Mouse (Mus musculus) adrenal gland, postnatal 25 days (tissue): ENCODE data around the gene Myo1b. TPM values are rescaled to one million over a fixed set of nuclear protein-coding genes. Genes with fewer than 3 reads are reported as not detected.
A peak's percentile ranks its signal among the peaks of the same experiment; 100 is the strongest.

ENCODE experiments used
- DNase-seq: peaks from one replicate; pipeline ENCODE4 v3.0.0; 2021; ENCODE audit warnings: mixed read lengths
- total RNA-seq: library from RNA; stranded (reverse); gene quantifications from 2 replicates; pipeline ENCODE4 v1.2.3, GENCODE M21; 2021

The Myo1b gene
- total RNA-seq, 1 experiment from 2014 or later: 69.3 TPM

- peak; percentile 20 for DNase-seq
Measured at GRCm38 (mm10) chr1:51782091-51782490, 133.8 kb downstream of the Myo1b start.

DNA sequence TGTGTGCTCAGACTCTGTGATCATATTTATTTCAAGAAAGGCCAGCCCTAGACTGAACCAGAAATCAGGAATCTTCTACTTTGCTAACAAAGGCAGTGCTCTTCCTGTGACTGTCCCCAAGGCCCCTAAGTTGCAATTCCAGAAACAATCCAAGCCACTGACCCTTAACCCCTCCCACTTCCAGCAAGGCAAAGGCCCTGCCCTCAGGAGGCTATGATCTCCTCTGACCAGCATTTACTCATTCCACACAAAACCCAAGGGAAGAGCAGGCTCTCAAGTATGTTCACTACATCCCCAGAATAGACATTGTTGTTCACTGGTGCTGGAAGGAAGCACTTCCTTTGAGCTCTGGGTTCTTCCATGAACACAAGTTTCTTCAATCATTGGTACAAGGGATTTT is 135.5 kb downstream of the Myo1b start:
- no peak for DNase-seq

DNA sequence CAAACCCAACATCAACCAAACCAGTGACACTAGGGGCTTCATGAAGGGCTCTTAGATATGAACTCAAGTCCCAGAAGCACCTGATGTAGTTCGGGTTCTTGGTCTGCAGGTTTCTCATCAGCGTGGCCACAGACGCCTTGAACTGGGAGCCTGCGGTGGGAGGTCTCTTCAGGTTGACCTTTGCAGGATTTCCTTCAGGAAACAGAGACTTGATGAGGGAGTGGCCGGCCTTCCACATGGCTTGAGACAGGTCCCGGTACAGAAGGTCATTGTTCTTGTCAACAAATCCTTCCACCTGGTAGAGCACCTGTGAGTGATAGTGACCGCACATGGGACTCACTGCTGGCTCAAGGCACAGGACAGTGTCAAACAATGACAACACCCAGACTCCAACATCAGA is 137.6 kb downstream of the Myo1b start:
- no peak for DNase-seq

- no peak for DNase-seq
Measured at GRCm38 (mm10) chr1:51770504-51770871, 145.4 kb downstream of the Myo1b start.

- DNase-seq: no peak
Measured at GRCm38 (mm10) chr1:51769815-51770503, 145.9 kb downstream of the Myo1b start.

- no peak for DNase-seq
Measured at GRCm38 (mm10) chr1:51766271-51766670, 149.6 kb downstream of the Myo1b start.

GRCm38 (mm10) chr1:51765156-51765555 is 150.7 kb downstream of the Myo1b start:
- DNase-seq: no peak

GRCm38 (mm10) chr1:51759657-51760056 is 156.2 kb downstream of the Myo1b start:
- no peak for DNase-seq

DNA sequence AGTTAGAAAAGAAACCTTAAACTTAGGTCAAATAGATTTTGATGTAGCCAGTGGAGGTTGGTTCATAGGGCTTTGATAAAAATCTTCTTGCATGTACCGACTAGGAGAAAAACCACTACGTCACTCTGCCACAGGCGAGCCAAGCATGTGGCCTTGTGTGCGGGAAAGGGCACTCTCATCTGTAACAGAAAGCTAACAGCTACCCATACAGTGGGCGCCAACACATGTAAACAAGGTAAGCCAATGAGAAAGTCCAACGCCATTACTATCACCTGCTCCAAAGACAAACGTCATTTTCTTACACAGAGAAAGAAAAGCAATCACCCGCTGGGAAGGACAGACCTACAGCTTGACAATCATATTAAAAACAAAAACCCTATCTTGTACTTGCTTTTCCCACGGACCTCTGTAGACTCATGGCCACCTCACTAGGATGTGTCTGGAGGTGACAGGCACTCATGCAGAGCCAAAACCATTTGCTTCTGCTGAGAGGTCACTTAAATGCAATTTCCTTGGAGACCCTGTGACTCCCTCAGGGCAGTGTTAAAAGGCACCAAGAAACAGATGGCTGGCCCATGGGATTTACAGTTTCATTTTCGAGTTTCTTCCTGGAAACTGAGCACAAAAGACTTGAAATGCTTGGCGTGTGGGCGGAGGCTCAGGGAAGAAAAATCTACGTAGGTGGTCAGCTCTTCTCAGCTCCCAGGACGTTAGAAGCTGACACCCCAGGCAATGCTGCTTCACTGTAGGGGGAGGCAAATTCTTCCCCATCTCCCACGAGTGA is 157.4 kb downstream of the Myo1b start:
- DNase-seq: peak; percentile 38

- no peak for DNase-seq
Measured at GRCm38 (mm10) chr1:51753621-51754020, 162.2 kb downstream of the Myo1b start.

GRCm38 (mm10) chr1:51751006-51751405 is 164.9 kb downstream of the Myo1b start:
- DNase-seq: peak; percentile 44

DNA sequence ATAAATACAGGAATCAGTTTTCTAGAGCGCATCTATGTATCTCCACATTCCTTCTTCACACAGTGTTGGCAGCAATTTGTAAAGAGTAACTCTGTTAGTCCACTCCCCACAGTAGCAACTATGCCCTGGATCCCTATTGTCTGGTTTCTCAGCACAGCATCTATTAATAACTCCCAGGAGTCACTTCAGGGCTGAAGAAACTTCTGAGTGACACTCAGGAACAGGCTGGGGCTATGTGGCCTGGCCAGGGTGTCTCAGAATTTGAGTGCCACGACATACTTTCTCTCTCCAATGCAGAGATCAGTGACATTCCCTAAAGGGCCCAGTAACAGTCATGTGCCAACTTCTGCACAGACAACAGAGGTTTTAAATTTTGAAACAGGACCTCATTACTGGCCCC is 167.6 kb downstream of the Myo1b start:
- DNase-seq: no peak

GRCm38 (mm10) chr1:51747494-51747893 is 168.4 kb downstream of the Myo1b start:
- peak; percentile 54 for DNase-seq

DNA sequence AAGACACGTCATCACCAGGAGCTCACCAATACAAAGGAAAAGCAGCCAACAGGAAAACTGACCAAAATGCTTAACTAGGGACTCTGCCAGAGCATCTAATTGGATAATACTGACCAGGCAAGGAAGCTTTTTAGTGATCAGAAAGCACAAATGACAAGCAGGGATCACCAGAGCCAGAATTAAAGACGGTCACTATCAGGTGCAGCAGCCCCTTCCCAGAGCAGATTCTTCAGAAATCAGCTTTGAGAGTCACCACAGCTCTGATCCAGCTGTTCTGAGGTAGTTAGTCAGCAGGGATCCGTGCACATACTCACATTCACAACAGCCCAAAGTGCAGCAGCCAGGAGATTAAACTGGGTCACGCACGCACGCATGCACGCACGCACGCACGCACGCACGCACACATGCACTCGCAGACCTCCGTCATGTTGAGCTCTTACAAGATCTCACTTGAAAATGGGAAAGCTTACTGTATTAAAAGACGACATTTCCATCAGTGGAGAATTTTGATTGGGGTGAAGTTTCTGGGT is 169.1 kb downstream of the Myo1b start:
- DNase-seq: no peak

DNA sequence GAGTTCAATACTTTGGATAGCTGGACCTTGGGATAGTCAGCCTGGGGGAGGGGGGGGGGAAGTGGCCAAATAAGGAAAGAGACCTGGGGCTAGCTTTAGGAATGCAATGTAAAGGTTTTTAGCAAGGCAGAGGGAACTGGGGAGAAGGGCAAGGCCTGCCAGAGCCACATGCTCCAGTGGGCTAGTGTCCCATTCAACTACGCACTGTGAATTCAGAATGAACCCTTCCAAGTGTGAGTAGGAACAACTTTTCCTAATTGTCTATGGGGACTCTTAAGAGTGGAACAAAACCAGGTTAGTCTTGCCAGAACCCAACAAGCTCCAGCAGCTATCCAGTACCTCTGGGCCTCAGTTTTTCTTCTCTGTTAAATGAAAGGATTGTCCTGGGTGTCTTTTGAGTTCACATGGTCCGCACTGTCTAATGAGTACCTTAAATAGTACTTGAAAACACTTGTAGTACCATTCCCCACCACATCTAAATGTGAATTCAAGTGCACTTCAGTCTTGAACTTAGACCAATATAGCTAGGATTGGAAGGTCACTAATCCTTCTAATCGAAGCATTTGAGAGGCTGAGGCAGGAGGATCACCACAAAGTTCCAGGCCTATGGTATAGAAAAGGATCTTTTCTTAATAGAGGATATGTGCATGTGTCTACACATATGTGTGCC is 172.0 kb downstream of the Myo1b start:
- no peak for DNase-seq

GRCm38 (mm10) chr1:51742586-51742985 is 173.3 kb downstream of the Myo1b start:
- DNase-seq: no peak

DNA sequence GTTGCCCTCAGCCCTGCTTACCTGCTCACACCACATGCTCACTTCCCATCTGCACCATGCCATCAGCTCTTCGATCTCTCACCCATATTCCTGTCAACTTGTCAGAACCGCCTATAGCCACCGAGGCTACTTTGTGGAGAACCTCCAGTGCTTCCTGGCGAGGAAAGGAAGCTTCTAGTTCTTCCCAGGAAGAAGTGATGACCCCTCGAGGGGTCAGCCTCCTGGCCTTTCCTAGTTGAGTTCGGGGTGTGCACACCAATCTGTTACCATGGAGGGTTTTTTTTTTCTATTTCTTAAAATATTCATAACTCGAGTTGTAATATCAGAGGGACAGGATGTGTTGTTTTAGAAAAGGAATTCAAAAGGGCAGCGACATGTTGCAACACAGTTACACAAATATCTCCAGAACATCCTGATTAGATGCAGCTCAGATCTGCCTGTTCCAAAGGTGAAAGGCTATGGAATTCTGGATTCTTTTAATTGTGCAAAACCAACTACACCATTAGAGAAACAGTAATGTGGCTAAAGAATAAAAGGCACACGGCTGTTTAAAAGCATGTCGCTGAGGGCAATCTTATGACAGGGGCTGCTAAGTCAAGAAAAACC is 175.1 kb downstream of the Myo1b start:
- no peak for DNase-seq

DNA sequence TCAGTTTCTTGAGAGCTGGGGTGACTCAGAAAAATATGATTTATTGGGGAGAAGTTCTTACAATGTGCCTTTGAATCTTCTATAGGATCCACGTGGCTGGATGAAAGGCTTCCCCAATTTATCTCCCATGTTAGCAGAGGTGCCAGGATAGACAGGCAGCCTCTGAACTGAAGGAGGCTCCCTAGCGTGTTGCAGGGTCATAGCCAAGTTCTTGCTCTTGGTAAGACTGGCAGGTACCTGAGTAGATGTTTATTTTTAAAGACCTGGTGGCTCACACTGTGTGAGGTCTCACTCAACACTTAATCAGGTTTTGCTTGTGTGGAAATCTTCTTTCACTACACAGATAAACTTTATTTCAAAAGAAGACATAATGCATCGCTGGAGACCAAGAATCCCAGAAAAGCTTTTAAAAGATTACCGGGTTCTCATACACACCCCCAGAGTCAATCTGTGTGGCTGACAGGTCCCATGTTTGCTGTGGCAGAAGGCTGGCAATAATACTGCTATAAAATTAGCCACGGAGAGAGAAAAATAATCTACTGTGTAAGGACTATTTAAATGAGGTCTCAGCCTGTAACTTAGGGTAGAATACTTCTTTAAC is 176.5 kb downstream of the Myo1b start:
- DNase-seq: no peak

DNA sequence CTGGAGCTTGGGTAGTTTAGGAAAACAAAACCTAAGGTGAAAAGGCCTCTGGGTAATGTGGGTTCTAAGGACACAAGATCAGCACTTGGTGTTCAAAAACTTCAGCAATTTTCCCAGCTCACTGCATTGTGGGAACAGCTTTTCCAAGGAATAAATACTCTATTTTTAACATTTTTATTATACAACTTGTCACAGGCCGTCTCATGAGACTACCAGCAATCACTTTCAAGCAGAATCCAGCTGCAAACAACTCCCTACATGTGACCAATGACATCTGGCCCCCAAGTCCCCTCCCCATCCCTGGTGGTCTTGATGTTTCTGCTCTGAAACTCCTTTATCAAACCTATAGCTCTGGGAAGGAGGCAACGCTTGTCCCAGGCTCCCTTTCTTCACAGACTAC is 179.0 kb downstream of the Myo1b start:
- no peak for DNase-seq

- DNase-seq: no peak
Measured at GRCm38 (mm10) chr1:51734721-51735120, 181.2 kb downstream of the Myo1b start.

- no peak for DNase-seq
Measured at GRCm38 (mm10) chr1:51729407-51729806, 186.5 kb downstream of the Myo1b start.

DNA sequence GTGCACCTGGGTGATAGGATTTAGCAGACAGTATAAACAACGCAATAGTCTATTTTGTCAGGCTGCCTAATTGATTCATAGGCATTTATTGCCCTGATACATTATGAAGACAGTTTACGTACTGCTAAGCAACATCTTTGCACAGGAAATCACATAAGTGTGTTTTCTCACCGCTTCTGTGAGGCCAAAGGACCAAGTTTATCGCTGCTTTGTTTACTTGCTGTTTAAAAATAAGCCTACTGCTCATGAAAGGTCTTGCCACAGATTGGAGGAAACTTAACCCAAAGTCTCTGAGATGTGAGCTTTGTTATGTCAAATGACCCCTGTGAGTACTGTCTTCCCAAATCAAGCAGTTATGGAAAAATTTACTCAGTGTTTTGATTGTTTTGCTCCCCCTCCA is 187.1 kb downstream of the Myo1b start:
- DNase-seq: no peak
